Mouse (Mus musculus) lung, adult 18-20 months (tissue): ENCODE measurements around the gene Gal.

Experiments used
- DNase-seq, 2 experiments: peaks; one replicate each; pipeline ENCODE4 v3.0.0; 2022; ENCODE audit warnings: mixed read lengths in 2 of 2

Gal gene

GRCm38 (mm10) chr19:3414268-3414733, at the start of gene Gal:
Gene Gal (minus strand): TSS chr19:3414544.
- no peak for DNase-seq

GRCm38 (mm10) chr19:3459986-3460385, 45.6 kb upstream of the Gal start:
- no peak for DNase-seq

- DNase-seq: no peak
These were observed 44.2 kb upstream of the Gal start for GRCm38 (mm10) chr19:3458331-3459099.

- DNase-seq: no peak
These were observed 43.4 kb upstream of the Gal start for GRCm38 (mm10) chr19:3457700-3458099.

- no peak for DNase-seq
These were observed 37.3 kb upstream of the Gal start for GRCm38 (mm10) chr19:3451649-3452048.

GRCm38 (mm10) chr19:3451170-3451569, 36.8 kb upstream of the Gal start:
- DNase-seq: peak; percentile 45 to 64

- DNase-seq: no peak
These were observed 36.4 kb upstream of the Gal start for GRCm38 (mm10) chr19:3450714-3451113.

GRCm38 (mm10) chr19:3449248-3449647, 34.9 kb upstream of the Gal start:
- peak; percentile 35 to 36 for DNase-seq

- DNase-seq: no peak
These were observed 33.0 kb upstream of the Gal start for GRCm38 (mm10) chr19:3447348-3447747.

GRCm38 (mm10) chr19:3441092-3441491, 26.7 kb upstream of the Gal start:
- no peak for DNase-seq

- DNase-seq: no peak
These were observed 26.3 kb upstream of the Gal start for GRCm38 (mm10) chr19:3440667-3441066.

- no peak for DNase-seq
These were observed 23.6 kb upstream of the Gal start for GRCm38 (mm10) chr19:3437980-3438379.

- DNase-seq: peak; percentile 17 to 26
These were observed 22.5 kb upstream of the Gal start for GRCm38 (mm10) chr19:3436840-3437239.

- no peak for DNase-seq
These were observed 21.5 kb upstream of the Gal start for GRCm38 (mm10) chr19:3435824-3436223.

GRCm38 (mm10) chr19:3434641-3435040, 20.3 kb upstream of the Gal start:
- no peak for DNase-seq

- no peak for DNase-seq
These were observed 19.8 kb upstream of the Gal start for GRCm38 (mm10) chr19:3434124-3434523.

- DNase-seq: no peak
These were observed 17.6 kb upstream of the Gal start for GRCm38 (mm10) chr19:3431969-3432368.

GRCm38 (mm10) chr19:3431066-3431465, 16.7 kb upstream of the Gal start:
- no peak for DNase-seq

- DNase-seq: no peak
These were observed 14.9 kb upstream of the Gal start for GRCm38 (mm10) chr19:3429156-3429816.

- DNase-seq: no peak
These were observed 13.9 kb upstream of the Gal start for GRCm38 (mm10) chr19:3428057-3428830.

- no peak for DNase-seq
These were observed 9.9 kb upstream of the Gal start for GRCm38 (mm10) chr19:3424214-3424613.

- DNase-seq: peak; percentile 22 to 30
These were observed 8.6 kb upstream of the Gal start for GRCm38 (mm10) chr19:3422981-3423380.

- no peak for DNase-seq
These were observed 8.1 kb upstream of the Gal start for GRCm38 (mm10) chr19:3422488-3422887.

GRCm38 (mm10) chr19:3419251-3419650, 4.9 kb upstream of the Gal start:
- no peak for DNase-seq
